Mouse (Mus musculus): ENCODE measurements around the gene Grpel1. TPM values are rescaled to one million over a fixed set of nuclear protein-coding genes. Genes with fewer than 3 reads are reported as not detected.

Grpel1 gene
- polyA plus RNA-seq, 1 experiment from 2014 or later: 63.7 TPM

Other genes starting within 250 kb of the Grpel1 start
- 9.0 and 10.8 TPM in 2 replicates for gene Sorcs2, start 66.9 kb upstream of the Grpel1 start, polyA plus RNA-seq (2016; fragmentation: Nextera tagmentation; extraction: Ambion mirVana)
- 2.0 and 2.3 TPM in 2 replicates for gene Tada2b, start 19.3 kb downstream of the Grpel1 start, polyA plus RNA-seq (2016; fragmentation: Nextera tagmentation; extraction: Ambion mirVana)
- 4.3 and 5.0 TPM in 2 replicates for gene Ccdc96, start 19.6 kb downstream of the Grpel1 start, polyA plus RNA-seq (2016; fragmentation: Nextera tagmentation; extraction: Ambion mirVana)
- gene Tbc1d14, start 128.3 kb downstream of the Grpel1 start, polyA plus RNA-seq (2016; fragmentation: Nextera tagmentation; extraction: Ambion mirVana): 35.2 and 41.2 TPM in 2 replicates
- gene D5Ertd579e, start 231.0 kb downstream of the Grpel1 start, polyA plus RNA-seq (2016; fragmentation: Nextera tagmentation; extraction: Ambion mirVana): 23.7 and 29.3 TPM in 2 replicates

All from midbrain, embryonic 10.5 days (tissue).